ENCODE assay signal across 12 mouse cellular contexts in genomic region chr5:121142431-121143119, GRCm38 (mm10). TPM values are rescaled to one million over a fixed set of nuclear protein-coding genes. Genes with fewer than 3 reads are reported as not detected.
DNase-seq lines count a peak whose midpoint lies in the region; ATAC-seq and TF ChIP-seq lines count a peak whose summit lies in the region.
"Had no signal": no experiment of that assay in that cellular context is flagged by ENCODE, and none has a peak within 500 bp of the region (broad histone marks: within the 10 kb centered on the region; RNA-seq: fewer than 3 reads in every experiment).

No protein-coding gene starts in this region.

- peaks cover 10% of the 10 kb centered on the region; the same call in 1 of the 2 replicates for H3K4me1 ChIP-seq in neural tube, embryonic 13.5 days (replicated peaks)
- peaks cover 19% of the 10 kb centered on the region for H3K4me1 ChIP-seq in forebrain, postnatal 0 days (ENCODE audit: insufficient read depth)
- H3K4me1 ChIP-seq in megakaryocyte, embryonic 14.5 days, result peaks cover 96% of the 10 kb centered on the region
- H3K4me1 ChIP-seq: lung, embryonic 15.5 days had no signal

- no peak for DNase-seq in neural tube, embryonic 10.5 days (ENCODE audit: extremely low spot score, low spot score)
- DNase-seq in forebrain, postnatal 0 days, result peak; percentile 74
- DNase-seq in right cerebral cortex, postnatal 4 days, result no peak
- no peak for DNase-seq in heart, postnatal 14 days
- DNase-seq in gastrocnemius, adult 18-20 months (ENCODE audit: low spot score), result no peak
- DNase-seq: kidney, postnatal 4 days; retina, postnatal 1 day; thymus, postnatal 36 days had no signal

- no peak for TF ChIP-seq CTCF in forebrain, postnatal 0 days (IDR thresholded peaks at IDR 0.05; ENCODE audit: low read depth)

- peak overlapping the region; percentile 52 for H3K27ac ChIP-seq in neural tube, embryonic 13.5 days (replicated peaks)
- H3K27ac ChIP-seq in forebrain, postnatal 0 days (ENCODE audit: low read depth, low read length), result peak overlapping the region; percentile 82
- H3K27ac ChIP-seq: heart, embryonic 10.5 days; lung, embryonic 15.5 days had no signal

- H3K27me3 ChIP-seq in neural tube, embryonic 13.5 days, result no peaks in the 10 kb centered on the region
- H3K27me3 ChIP-seq in forebrain, postnatal 0 days (ENCODE audit: insufficient read depth, low read length), result no peaks in the 10 kb centered on the region
- no peaks in the 10 kb centered on the region for H3K27me3 ChIP-seq in megakaryocyte, embryonic 14.5 days (replicated peaks)
- H3K27me3 ChIP-seq: lung, embryonic 15.5 days had no signal

- WGBS in neural tube, embryonic 13.5 days, result 84% methylated on average over 14 of the region's 14 CpGs
- 46% methylated on average over 14 of the region's 14 CpGs for WGBS in forebrain, postnatal 0 days

- no peak overlapping the region for H3K9ac ChIP-seq in neural tube, embryonic 13.5 days
- H3K9ac ChIP-seq in forebrain, postnatal 0 days, result no peak overlapping the region
- H3K9ac ChIP-seq: lung, embryonic 15.5 days had no signal

- no peak overlapping the region for H3K4me3 ChIP-seq in neural tube, embryonic 13.5 days
- H3K4me3 ChIP-seq in forebrain, postnatal 0 days (ENCODE audit: low read depth, low read length), result no peak overlapping the region
- peak overlapping the region; percentile 6 for H3K4me3 ChIP-seq in megakaryocyte, embryonic 14.5 days (replicated peaks)
- H3K4me3 ChIP-seq: heart, embryonic 10.5 days; lung, embryonic 15.5 days had no signal

- no peaks in the 10 kb centered on the region for H3K9me3 ChIP-seq in neural tube, embryonic 13.5 days
- H3K9me3 ChIP-seq in forebrain, postnatal 0 days (ENCODE audit: low read length), result no peaks in the 10 kb centered on the region
- H3K9me3 ChIP-seq in megakaryocyte, embryonic 14.5 days, result no peaks in the 10 kb centered on the region
- H3K9me3 ChIP-seq: heart, embryonic 10.5 days; lung, embryonic 15.5 days had no signal

- H3K4me2 ChIP-seq in neural tube, embryonic 13.5 days, result no peak overlapping the region
- H3K4me2 ChIP-seq in forebrain, postnatal 0 days (ENCODE audit: low read depth), result no peak overlapping the region
- H3K4me2 ChIP-seq: lung, embryonic 15.5 days had no signal

- intact Hi-C loops in heart, postnatal 14 days (cut with DNase I), result no loop called here

- no peak for ATAC-seq in neural tube, embryonic 13.5 days (ENCODE audit: low read depth)
- peak; percentile 73; the same call in 1 of the 2 replicates for ATAC-seq in forebrain, postnatal 0 days

- H3K36me3 ChIP-seq in neural tube, embryonic 13.5 days, result peaks cover 91% of the 10 kb centered on the region
- peaks cover 48% of the 10 kb centered on the region for H3K36me3 ChIP-seq in forebrain, postnatal 0 days (ENCODE audit: insufficient read depth)
- peaks cover 99% of the 10 kb centered on the region for H3K36me3 ChIP-seq in megakaryocyte, embryonic 14.5 days (replicated peaks; ENCODE audit: low read length)

RNA-seq across cellular contexts. Expression of gene Ptpn11, which starts 48.6 kb away (rescaled TPM):
- polyA plus RNA-seq in neural tube, embryonic 13.5 days (2015; fragmentation: Nextera tagmentation; extraction: Ambion mirVana), result 17.2 and 19.4 TPM in 2 replicates
- 49.1 and 60.9 TPM in 2 replicates for total RNA-seq in forebrain, postnatal 0 days (2014; rRNA removed)
- 21.4 and 25.5 TPM in 2 replicates for polyA plus RNA-seq in forebrain, postnatal 0 days (2015; fragmentation: Nextera tagmentation; extraction: Ambion mirVana)
- 45.4 and 67.9 TPM in 2 replicates for polyA plus RNA-seq in megakaryocyte, embryonic 14.5 days (2012; ENCODE audit: insufficient read depth, low replicate concordance)
- total RNA-seq in heart, postnatal 14 days (2021), result 100 to 1,000 TPM; 147 to 166 TPM
- 10 to 100 TPM; 58.2 to 78.2 TPM for total RNA-seq in gastrocnemius, adult 18-20 months (2021)
